In the genomic region with DNA sequence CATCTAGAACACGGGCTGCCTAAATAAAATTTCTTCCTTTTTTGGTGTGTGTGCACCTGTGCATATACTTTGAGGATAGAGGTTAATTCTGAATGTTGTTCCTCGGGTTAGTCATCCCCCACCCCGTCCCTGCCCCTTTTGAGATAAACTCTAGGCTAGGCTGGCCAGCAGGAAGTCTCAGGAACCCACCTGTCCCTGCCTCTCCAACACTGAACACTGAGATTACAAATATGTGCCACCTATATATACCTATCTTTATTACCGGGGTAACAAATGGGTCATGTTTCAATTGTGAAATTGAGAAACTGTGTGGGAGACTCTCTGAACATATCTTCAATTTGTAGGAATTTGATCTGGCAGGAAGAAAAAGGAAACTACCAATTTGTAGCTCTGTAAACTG, we compare ENCODE assay signal across 27 mouse cellular contexts.
"Had no signal": no experiment of that assay in that cellular context is flagged by ENCODE, and none has a peak within 500 bp of the region (broad histone marks: within the 10 kb centered on the region; RNA-seq: fewer than 3 reads in every experiment).

No protein-coding gene starts in this region.

- H3K27me3 ChIP-seq: embryonic facial prominence, embryonic 12.5 days; embryonic facial prominence, embryonic 13.5 days; embryonic facial prominence, embryonic 15.5 days; forebrain, embryonic 12.5 days; forebrain, embryonic 13.5 days; forebrain, embryonic 15.5 days had no signal

- H3K27ac ChIP-seq: embryonic facial prominence, embryonic 10.5 days; embryonic facial prominence, embryonic 12.5 days; embryonic facial prominence, embryonic 13.5 days; embryonic facial prominence, embryonic 15.5 days; forebrain, embryonic 10.5 days; forebrain, embryonic 12.5 days; forebrain, embryonic 13.5 days; forebrain, embryonic 15.5 days; gastrocnemius, adult 2 months had no signal

- H3K9ac ChIP-seq: embryonic facial prominence, embryonic 12.5 days; embryonic facial prominence, embryonic 13.5 days; embryonic facial prominence, embryonic 15.5 days; forebrain, embryonic 12.5 days; forebrain, embryonic 13.5 days; forebrain, embryonic 15.5 days; forebrain, postnatal 0 days had no signal

- ATAC-seq: forebrain, embryonic 13.5 days; forebrain, embryonic 14.5 days; forebrain, embryonic 15.5 days; forebrain, embryonic 16.5 days; forebrain, postnatal 0 days had no signal

- H3K9me3 ChIP-seq: embryonic facial prominence, embryonic 10.5 days; embryonic facial prominence, embryonic 12.5 days; embryonic facial prominence, embryonic 13.5 days; embryonic facial prominence, embryonic 15.5 days; forebrain, embryonic 10.5 days; forebrain, embryonic 12.5 days; forebrain, embryonic 13.5 days; forebrain, embryonic 15.5 days had no signal

- H3K4me1 ChIP-seq: embryonic facial prominence, embryonic 12.5 days; embryonic facial prominence, embryonic 13.5 days; embryonic facial prominence, embryonic 15.5 days; forebrain, embryonic 12.5 days; forebrain, embryonic 13.5 days; forebrain, embryonic 15.5 days had no signal

- DNase-seq: cerebellum, adult 2 months; cerebellum, adult 8-10 months; cerebellum, adult 9-10 months; cerebellum, adult 9-11 months; cerebellum, postnatal 10 days; cerebellum, postnatal 14 days; cerebellum, postnatal 25 days; cerebellum, postnatal 36 days; embryo, embryonic 11 days; forebrain, postnatal 0 days; gastrocnemius, adult 2 months; gastrocnemius, postnatal 10 days; gastrocnemius, postnatal 14 days; gastrocnemius, postnatal 25 days; gastrocnemius, postnatal 36 days; heart, adult 18-20 months had no signal

- H3K4me2 ChIP-seq: embryonic facial prominence, embryonic 12.5 days; embryonic facial prominence, embryonic 13.5 days; embryonic facial prominence, embryonic 15.5 days; forebrain, embryonic 12.5 days; forebrain, embryonic 13.5 days; forebrain, embryonic 15.5 days had no signal

- H3K4me3 ChIP-seq: embryonic facial prominence, embryonic 10.5 days; embryonic facial prominence, embryonic 12.5 days; embryonic facial prominence, embryonic 13.5 days; embryonic facial prominence, embryonic 15.5 days; erythroblast, embryonic 14.5 days; forebrain, embryonic 10.5 days; forebrain, embryonic 12.5 days; forebrain, embryonic 13.5 days; forebrain, embryonic 15.5 days; gastrocnemius, adult 2 months had no signal
